Mouse (Mus musculus): ENCODE measurements around the gene Ank3.

DNA sequence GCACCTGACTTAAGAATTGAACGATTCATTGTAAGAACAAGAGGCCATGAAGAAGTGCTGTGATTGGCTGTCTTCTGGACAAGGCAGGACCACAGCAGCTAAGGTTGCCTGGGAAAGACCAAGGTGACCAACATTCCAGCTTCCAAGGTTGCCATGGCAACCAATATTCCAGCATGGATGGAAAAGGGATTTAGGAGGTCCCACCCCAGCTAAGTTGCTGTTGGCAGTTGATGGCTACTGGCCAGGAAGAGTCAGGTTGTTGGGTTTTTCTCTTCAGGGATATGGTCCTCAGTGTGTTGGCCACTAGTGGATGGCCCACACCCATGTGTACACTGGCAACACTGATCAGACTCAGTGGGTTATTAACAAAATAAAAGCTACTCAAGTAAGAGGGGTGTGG, 204.1 kb downstream of the Ank3 start:
- no peak for TF ChIP-seq CTCF (IDR thresholded peaks at IDR 0.05; ENCODE audit: low read depth)
- TF ChIP-seq EP300 (IDR thresholded peaks at IDR 0.05; ENCODE audit: low read depth): no peak
